Mouse (Mus musculus): Measurements from ENCODE around the gene Gripap1. TPM values are rescaled to one million over a fixed set of nuclear protein-coding genes. Genes with fewer than 3 reads are reported as not detected.

The Gripap1 gene
- polyA plus RNA-seq, 2 experiments from 2014 or later: 46.6 to 58.8 TPM

Other genes starting within 250 kb of the Gripap1 start
- 10 to 100 TPM; 31.5 to 37.6 TPM for gene Foxp3, start 216.1 kb upstream of the Gripap1 start, polyA plus RNA-seq (2017; shearing (Covaris generic))
- 1 to 10 TPM; 4.4 to 6.5 TPM for gene Ppp1r3f, start 215.5 kb upstream of the Gripap1 start, polyA plus RNA-seq (2017; shearing (Covaris generic))
- gene Ccdc22, start 184.2 kb upstream of the Gripap1 start, polyA plus RNA-seq (2017; shearing (Covaris generic)): 1 to 10 TPM; 7.3 to 9.1 TPM
- gene Cacna1f, start 182.7 kb upstream of the Gripap1 start, polyA plus RNA-seq (2017; shearing (Covaris generic)): not detected
- gene Syp, start 151.3 kb upstream of the Gripap1 start, polyA plus RNA-seq (2017; shearing (Covaris generic)): 1 to 10 TPM; 5.8 to 7.5 TPM
- gene Prickle3, start 132.5 kb upstream of the Gripap1 start, polyA plus RNA-seq (2017; shearing (Covaris generic)): 1 to 10 TPM; 6.3 TPM
- 100 to 1,000 TPM; 196 to 200 TPM for gene Plp2, start 118.4 kb upstream of the Gripap1 start, polyA plus RNA-seq (2017; shearing (Covaris generic))
- not detected for gene Magix, start 108.5 kb upstream of the Gripap1 start, polyA plus RNA-seq (2017; shearing (Covaris generic))
- 10 to 100 TPM; 44.6 to 54.1 TPM for gene Gpkow, start 92.6 kb upstream of the Gripap1 start, polyA plus RNA-seq (2017; shearing (Covaris generic))
- 10 to 100 TPM; 38.9 to 48.2 TPM for gene Wdr45, start 75.4 kb upstream of the Gripap1 start, polyA plus RNA-seq (2017; shearing (Covaris generic))
- gene Gm45208, start 67.5 kb upstream of the Gripap1 start, polyA plus RNA-seq (2017; shearing (Covaris generic)): not detected
- 10 to 100 TPM; 34.0 to 36.1 TPM for gene Praf2, start 61.3 kb upstream of the Gripap1 start, polyA plus RNA-seq (2017; shearing (Covaris generic))
- gene Ccdc120, start 38.9 kb upstream of the Gripap1 start, polyA plus RNA-seq (2017; shearing (Covaris generic)): under 1 TPM in 1 of 2 experiments, not detected in 1; 0.20 TPM
- gene Tfe3, start 27.2 kb upstream of the Gripap1 start, polyA plus RNA-seq (2017; shearing (Covaris generic)): 10 to 100 TPM in 1 of 2 experiments, 1 to 10 TPM in 1; 9.1 to 14.7 TPM
- gene Kcnd1, start 32.5 kb downstream of the Gripap1 start, polyA plus RNA-seq (2017; shearing (Covaris generic)): under 1 TPM; 0.49 to 0.50 TPM
- gene Otud5, start 51.6 kb downstream of the Gripap1 start, polyA plus RNA-seq (2017; shearing (Covaris generic)): 10 to 100 TPM; 15.4 to 21.1 TPM
- gene Pim2, start 88.5 kb downstream of the Gripap1 start, polyA plus RNA-seq (2017; shearing (Covaris generic)): 10 to 100 TPM; 37.5 to 40.7 TPM
- gene Slc35a2, start 94.3 kb downstream of the Gripap1 start, polyA plus RNA-seq (2017; shearing (Covaris generic)): 10 to 100 TPM; 11.3 to 17.3 TPM
- gene Pqbp1, start 109.5 kb downstream of the Gripap1 start, polyA plus RNA-seq (2017; shearing (Covaris generic)): 100 to 1,000 TPM in 1 of 2 experiments, 10 to 100 TPM in 1; 88.7 to 101 TPM
- gene Timm17b, start 109.6 kb downstream of the Gripap1 start, polyA plus RNA-seq (2017; shearing (Covaris generic)): 10 to 100 TPM; 95.9 to 96.8 TPM
- not detected for gene Gm10491, start 118.1 kb downstream of the Gripap1 start, polyA plus RNA-seq (2017; shearing (Covaris generic))
- gene Gm10490, start 119.8 kb downstream of the Gripap1 start, polyA plus RNA-seq (2017; shearing (Covaris generic)): not detected
- not detected for gene Pcsk1n, start 130.1 kb downstream of the Gripap1 start, polyA plus RNA-seq (2017; shearing (Covaris generic))
- not detected for gene Eras, start 138.8 kb downstream of the Gripap1 start, polyA plus RNA-seq (2017; shearing (Covaris generic))
- gene Hdac6, start 158.1 kb downstream of the Gripap1 start, polyA plus RNA-seq (2017; shearing (Covaris generic)): 10 to 100 TPM in 1 of 2 experiments, 1 to 10 TPM in 1; 8.7 to 10.0 TPM
- 10 to 100 TPM; 28.9 to 29.6 TPM for gene Gata1, start 188.3 kb downstream of the Gripap1 start, polyA plus RNA-seq (2017; shearing (Covaris generic))
- not detected for gene Glod5, start 228.7 kb downstream of the Gripap1 start, polyA plus RNA-seq (2017; shearing (Covaris generic))